Mouse (Mus musculus) urinary bladder, postnatal 4 days (tissue): ENCODE results near the gene Nfatc2ip.

Experiments used
- DNase-seq, 2 experiments: peaks; one replicate each; pipeline ENCODE4 v3.0.0; 2021 to 2022; ENCODE audit warnings: low spot score in 2 of 2

Gene Nfatc2ip

GRCm38 (mm10) chr7:126355847-126356597 lies 40.5 kb downstream of the Nfatc2ip start:
- no peak for DNase-seq

DNA sequence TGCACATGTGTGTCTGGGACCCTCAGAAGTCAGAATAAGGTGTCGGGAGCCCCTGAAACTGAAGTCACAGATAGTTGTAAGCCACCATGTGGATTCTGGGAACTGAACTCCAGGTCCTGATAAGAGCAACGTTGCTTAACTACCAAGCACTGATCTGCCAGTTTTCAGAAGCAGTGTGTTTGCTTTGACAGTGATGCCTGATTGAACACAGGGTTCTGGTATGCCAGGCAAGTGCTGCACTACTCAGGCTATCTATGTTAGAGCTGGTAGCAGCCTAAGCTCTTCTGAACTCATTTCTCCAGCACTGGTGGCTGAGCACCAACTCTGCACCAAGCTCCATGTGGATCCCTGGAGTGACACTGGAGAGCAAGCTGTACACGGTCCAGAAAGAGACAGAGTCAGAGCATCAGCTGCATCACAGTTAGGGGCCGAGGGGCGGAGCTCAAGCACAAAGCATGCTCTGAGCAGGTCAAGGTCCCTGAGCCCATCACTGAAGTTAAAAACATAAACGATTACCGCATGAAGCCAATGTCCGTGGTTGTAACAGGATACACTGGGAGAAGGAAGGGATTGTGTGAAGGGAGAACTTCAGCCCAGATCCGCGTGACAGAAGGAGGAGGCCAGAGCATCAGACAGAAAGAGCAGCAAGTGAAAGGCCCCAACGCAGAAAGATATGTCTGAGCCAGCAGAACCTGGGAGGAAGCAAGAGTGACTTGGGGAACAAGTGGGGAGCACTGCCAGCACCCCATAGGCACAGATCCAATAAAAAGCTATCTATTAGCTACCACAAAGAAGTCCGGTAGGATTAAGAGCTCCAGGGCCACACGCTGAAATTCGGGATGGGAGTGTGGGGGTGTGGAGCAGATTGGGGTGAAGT lies 41.6 kb downstream of the Nfatc2ip start:
- no peak for DNase-seq

DNA sequence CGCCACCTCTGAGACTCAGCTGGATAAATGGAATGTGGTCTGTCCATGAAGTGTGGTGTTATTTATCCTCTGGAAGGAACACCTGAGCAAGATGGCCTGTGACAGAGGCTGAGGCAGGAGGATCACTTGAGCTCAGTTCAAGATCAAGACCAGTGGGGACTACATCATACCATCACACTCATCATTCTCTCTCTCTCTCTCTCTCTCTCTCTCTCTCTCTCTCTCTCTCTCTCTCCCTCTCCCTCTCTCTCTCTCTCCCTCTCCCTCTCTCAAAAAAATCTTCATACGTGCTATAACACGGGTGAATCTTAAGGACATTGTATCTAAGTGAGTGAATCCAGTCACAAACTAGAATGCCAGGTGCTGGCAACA lies 42.6 kb downstream of the Nfatc2ip start:
- DNase-seq: no peak

DNA sequence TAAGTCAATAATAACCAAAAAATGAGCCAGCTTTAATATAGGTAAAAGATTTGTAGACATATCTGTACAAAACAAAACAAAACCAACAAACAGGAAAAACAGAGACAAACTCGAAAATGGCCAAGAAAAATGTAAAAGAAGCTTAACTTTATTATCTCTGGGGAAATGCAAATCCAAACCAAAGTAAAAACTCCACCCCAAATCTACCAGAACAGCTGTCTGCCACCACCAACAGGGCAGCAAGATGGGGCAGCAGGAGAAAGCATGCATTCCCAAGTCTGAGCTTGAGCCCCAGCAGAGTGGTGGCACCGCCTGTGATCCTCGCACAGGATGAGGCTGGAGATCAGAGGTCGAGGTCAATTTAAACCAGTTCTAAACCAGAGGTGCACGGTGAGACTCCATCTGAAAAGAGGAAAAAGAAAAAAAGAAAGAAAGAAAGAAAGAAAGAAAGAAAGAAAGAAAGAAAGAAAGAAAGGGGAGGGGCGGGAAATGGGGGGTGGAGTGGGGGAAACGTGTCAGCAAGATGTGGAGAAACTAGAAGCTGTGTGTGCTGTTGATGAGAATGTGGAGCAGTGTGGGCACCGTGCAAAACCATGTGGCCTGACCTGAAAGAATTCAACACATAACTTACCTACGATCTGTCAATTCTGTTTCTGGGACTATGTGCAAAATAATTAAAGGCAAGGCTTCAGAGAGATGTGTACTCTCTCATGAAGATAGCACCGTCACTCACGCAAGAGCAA lies 43.1 kb downstream of the Nfatc2ip start:
- no peak for DNase-seq

GRCm38 (mm10) chr7:126351419-126351951 lies 45.1 kb downstream of the Nfatc2ip start:
- no peak for DNase-seq

DNA sequence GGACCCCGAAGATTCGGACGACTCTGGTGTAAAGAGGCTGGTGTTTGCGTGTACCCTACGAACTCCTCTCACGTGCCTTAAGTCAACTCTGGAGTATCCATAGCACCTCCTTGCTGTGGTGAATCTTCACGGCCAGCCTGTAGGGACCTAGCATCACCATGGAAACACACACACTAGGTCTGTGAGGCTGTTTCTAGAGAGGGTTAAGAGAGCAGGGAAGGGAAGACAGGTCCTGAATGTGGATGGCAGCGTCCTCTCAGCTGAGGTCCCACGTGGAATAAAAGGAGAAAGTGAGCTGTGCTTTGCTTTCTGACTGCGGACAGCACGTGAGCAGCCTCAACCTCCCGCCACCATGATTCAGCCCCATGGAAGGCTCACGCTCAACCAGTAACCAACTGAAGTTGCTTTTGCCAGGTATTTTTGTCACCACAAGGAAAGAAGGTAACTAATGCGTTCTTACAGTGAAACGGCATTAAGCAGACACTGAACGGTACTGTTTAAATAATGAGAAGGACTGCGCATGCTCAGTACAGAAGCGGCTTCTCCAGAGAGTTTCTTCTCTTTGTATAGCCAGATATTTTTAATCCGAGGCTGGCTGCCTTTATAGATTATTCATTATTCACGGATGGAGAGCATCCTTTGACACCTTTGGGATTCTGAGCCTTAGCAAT lies 45.7 kb downstream of the Nfatc2ip start:
- DNase-seq: no peak

- no peak for DNase-seq
These were observed 48.2 kb downstream of the Nfatc2ip start for GRCm38 (mm10) chr7:126348293-126348692.

- DNase-seq: no peak
These were observed 49.4 kb downstream of the Nfatc2ip start for GRCm38 (mm10) chr7:126347098-126347497.

DNA sequence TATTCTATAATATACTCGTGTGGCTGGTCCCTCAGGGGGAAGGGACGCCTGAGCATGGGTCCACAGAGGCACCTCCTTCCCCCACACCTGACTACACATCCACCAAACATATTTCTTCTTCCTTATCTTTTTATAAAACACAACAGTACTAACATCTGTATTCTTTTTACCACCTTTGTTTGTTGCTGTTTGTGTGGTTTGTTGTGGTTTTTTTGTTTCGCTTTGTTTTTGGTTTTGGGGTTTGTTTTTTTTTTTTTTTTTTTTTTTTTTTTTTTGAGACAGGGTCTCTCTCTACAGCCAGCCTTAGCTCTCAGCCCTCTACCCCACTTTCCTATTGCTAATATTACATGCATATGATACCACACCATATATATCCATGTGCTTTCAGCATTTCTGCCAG lies 50.6 kb downstream of the Nfatc2ip start:
- no peak for DNase-seq

DNA sequence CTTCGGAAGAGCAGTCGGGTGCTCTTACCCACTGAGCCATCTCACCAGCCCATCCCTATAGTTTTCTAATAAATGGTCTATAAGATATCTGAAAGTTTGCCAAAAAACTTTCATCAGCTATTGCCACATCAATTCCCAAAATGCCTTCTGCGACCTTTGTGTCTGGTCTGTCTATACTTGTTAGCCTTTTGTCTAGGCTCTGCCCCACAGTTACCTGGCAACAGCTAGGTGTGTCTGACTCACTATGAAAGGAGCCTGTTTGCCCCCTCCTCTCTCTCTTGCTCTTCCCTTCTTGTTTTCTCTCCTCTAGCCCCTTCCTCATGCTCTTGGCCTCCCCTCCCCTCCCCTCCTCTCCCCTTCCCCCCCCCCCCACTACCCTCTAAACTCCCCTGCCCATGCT lies 51.0 kb downstream of the Nfatc2ip start:
- no peak for DNase-seq

GRCm38 (mm10) chr7:126340896-126341295 lies 55.6 kb downstream of the Nfatc2ip start:
- no peak for DNase-seq

DNA sequence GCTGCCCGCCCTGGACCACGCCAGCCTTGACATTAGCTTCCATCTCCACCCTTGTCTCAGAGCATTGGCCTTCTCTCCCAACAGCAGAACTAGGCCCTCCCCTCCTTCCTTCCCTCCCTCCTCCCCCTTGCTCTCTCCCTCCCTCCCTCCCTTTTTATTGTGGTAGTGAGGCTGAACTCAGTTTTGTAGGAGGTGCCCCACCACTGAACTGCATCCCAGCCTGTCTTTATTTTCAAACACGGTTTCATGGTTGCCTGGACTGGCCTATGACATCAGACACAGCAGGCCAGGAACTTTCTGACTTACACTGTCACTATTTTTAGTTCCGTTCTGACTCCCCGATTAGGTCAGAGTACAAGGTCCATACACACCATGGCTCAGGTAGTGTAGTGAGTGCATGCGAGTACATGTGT lies 56.3 kb downstream of the Nfatc2ip start:
- no peak for DNase-seq

DNA sequence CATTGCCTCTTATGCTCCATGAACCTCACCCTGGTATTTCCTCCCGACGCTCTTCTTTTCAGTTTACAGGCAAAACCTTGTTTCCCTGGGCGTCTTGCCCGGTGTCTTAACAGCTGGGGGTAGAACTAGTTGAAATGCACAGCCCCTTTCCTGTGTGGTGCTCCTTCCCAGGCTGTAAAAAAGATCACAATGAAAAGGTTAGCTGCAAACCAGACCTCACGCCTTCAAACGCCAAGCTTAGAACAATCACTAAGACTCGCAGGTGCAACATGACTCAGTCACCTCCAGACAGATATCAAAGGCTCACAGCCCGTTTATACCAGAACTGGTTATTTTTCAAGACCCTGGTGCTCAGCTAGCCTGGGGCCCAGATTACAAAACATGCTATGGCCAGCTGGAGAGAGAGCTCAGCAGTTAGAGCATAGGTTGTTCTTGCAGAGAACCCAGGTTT lies 57.0 kb downstream of the Nfatc2ip start:
- DNase-seq: no peak

GRCm38 (mm10) chr7:126338906-126339305 lies 57.6 kb downstream of the Nfatc2ip start:
- no peak for DNase-seq

DNA sequence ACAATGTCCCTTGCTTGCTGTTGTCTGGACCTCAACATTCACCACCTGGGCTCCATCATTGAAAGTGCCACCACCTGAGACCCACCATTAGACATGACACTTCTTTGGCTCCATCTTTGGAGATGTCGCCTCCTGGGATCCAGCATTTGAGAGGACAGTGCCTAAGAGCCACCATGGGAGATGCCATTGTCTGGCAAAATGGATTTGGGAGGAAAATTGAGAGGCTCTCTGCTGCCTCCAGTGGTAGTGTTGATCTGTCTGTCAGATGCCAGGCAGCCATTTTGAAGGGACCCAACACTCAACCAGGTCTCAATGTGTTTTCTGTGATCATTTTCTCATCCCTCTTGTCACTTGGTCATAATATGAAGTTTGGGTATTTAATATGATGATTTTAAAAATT lies 61.0 kb downstream of the Nfatc2ip start:
- DNase-seq: no peak
